Mouse (Mus musculus): Measurements from ENCODE around the gene Nnmt. TPM values are rescaled to one million over a fixed set of nuclear protein-coding genes. Genes with fewer than 3 reads are reported as not detected.

The Nnmt gene
- polyA plus RNA-seq, 1 experiment from 2014 or later = 0.51 TPM

Other genes with a start within 250 kb of the Nnmt start
- gene Rexo2, start 124.5 kb downstream of the Nnmt start, polyA plus RNA-seq (2014; fragmentation: Nextera tagmentation; extraction: Ambion mirVana) = 83.7 and 98.8 TPM in 2 replicates
- gene Rbm7, start 109.9 kb downstream of the Nnmt start, polyA plus RNA-seq (2014; fragmentation: Nextera tagmentation; extraction: Ambion mirVana) = 78.8 and 80.7 TPM in 2 replicates
- 19.1 and 28.4 TPM in 2 replicates for gene Gm5617, start 109.7 kb downstream of the Nnmt start, polyA plus RNA-seq (2014; fragmentation: Nextera tagmentation; extraction: Ambion mirVana)
- 5.3 and 6.0 TPM in 2 replicates for gene Zbtb16, start 231.1 kb upstream of the Nnmt start, polyA plus RNA-seq (2014; fragmentation: Nextera tagmentation; extraction: Ambion mirVana)